Mouse (Mus musculus): ENCODE measurements around the gene Olfr975. TPM values are rescaled to one million over a fixed set of nuclear protein-coding genes. Genes with fewer than 3 reads are reported as not detected.
"Not testable (repeated sequence)": the region's sequence is repeated elsewhere in the genome, so short reads cannot be mapped to it uniquely, and the experiment has no call there.

Olfr975 gene
- polyA plus RNA-seq (2016; fragmentation: Nextera tagmentation; extraction: Ambion mirVana), result not detected in 2 replicates

DNA sequence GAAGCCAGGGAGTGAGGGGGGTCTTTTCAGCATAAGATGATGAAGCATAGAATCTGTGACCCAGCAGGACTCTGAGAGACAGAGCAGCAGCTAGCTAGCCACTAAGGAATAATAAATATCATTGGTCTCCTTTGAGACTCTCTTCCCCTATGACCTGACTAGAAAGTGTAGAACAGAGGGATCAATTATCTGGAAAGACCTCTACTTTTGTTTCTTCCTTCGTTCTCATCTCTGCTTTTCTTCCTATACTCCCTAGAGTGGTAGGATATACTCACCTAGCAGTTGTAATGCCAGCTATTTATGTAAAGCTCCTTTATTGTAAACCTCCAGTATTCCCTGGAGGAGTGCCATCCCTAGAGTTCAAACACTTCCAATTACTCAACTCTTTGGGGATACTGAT lies at the start of gene Olfr975:
Olfr975 (minus strand) TSS at position 101 of the 400 bp plus-strand sequence.
- Histone ChIP-seq H3K4me1 (replicated peaks) (no peaks in the 10 kb centered on the region), H3K27ac (ENCODE audit: poor library complexity, severe bottlenecking) (no peak within 1 kb of the TSS)
- 50% methylated on average over 1 of the region's 1 CpGs for WGBS

GRCm38 (mm10) chr9:39991813-39992212 lies 40.0 kb upstream of the Olfr975 start, which contains the start of gene Olfr978:
Gene Olfr978 (plus strand): TSS chr9:39992113.
- Histone ChIP-seq H3K36me3 (no peaks in the 10 kb centered on the region), H3K4me1 (replicated peaks) (no peaks in the 10 kb centered on the region), H3K27ac (ENCODE audit: poor library complexity, severe bottlenecking) (no peak within 1 kb of the TSS), H3K4me2 (no peak within 1 kb of the TSS), H3K27me3 (replicated peaks) (no peaks in the 10 kb centered on the region), H3K4me3 (no peak within 1 kb of the TSS), H3K9ac (no peak within 1 kb of the TSS), H3K9me3 (replicated peaks) (no peaks in the 10 kb centered on the region)
- ATAC-seq (ENCODE audit: insufficient number of reproducible peaks, low FRiP score), result no peak
- 71% methylated on average over 2 of the region's 2 CpGs for WGBS

More for the DNA sequence above, at the start of gene Olfr975:
- no peaks in the 10 kb centered on the region for H3K9me3 ChIP-seq (replicated peaks)
- H3K27me3 ChIP-seq (replicated peaks), result no peaks in the 10 kb centered on the region
- ATAC-seq (ENCODE audit: insufficient number of reproducible peaks, low FRiP score), result no peak
- H3K4me2 ChIP-seq, result no peak within 1 kb of the TSS
- no peak within 1 kb of the TSS for H3K9ac ChIP-seq
- no peak within 1 kb of the TSS for H3K4me3 ChIP-seq
- no peaks in the 10 kb centered on the region for H3K36me3 ChIP-seq

DNA sequence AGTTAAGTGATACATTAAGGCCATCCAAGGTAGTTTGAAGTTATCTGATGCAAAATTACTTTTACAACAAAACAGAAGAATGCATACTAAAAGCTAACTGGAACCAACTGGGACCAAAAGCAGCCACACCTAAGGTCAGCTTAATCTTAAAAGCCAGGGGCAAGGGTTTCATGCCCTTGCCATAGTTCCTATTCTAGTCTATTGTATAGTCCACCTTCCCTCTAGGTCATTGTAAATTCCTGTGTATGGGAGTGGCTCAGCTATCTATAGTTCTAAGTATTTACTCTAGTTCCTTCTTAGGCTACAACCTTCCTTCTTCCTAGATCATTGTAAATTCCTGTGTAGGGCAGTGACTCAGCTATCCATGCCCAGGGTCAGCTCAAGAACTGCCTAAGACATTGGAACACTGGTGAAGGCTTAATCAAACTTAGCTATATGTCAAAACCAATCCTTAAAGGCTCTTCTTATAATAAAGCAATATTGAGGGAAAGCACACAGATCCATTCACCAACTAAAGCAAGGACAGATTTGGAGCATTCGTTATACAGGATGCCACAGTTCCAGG lies 24.8 kb upstream of the Olfr975 start:
- H3K9ac ChIP-seq; H3K4me1 ChIP-seq (replicated peaks); H3K4me3 ChIP-seq; H3K27ac ChIP-seq (ENCODE audit: poor library complexity, severe bottlenecking); H3K9me3 ChIP-seq (replicated peaks); H3K4me2 ChIP-seq; ATAC-seq (ENCODE audit: insufficient number of reproducible peaks, low FRiP score); H3K27me3 ChIP-seq (replicated peaks); H3K36me3 ChIP-seq: not testable (repeated sequence)
- WGBS, result 68% methylated on average over 1 of the region's 1 CpGs

GRCm38 (mm10) chr9:39961033-39961432 lies 9.2 kb upstream of the Olfr975 start, which contains the start of gene Olfr976:
Gene Olfr976 (minus strand): TSS chr9:39961133.
- H3K27ac ChIP-seq (ENCODE audit: poor library complexity, severe bottlenecking); H3K27me3 ChIP-seq (replicated peaks); H3K36me3 ChIP-seq; H3K9ac ChIP-seq; H3K4me3 ChIP-seq; H3K4me1 ChIP-seq (replicated peaks); ATAC-seq (ENCODE audit: insufficient number of reproducible peaks, low FRiP score); H3K9me3 ChIP-seq (replicated peaks); H3K4me2 ChIP-seq: not testable (repeated sequence)
- WGBS, result 80% methylated on average over 8 of the region's 9 CpGs

DNA sequence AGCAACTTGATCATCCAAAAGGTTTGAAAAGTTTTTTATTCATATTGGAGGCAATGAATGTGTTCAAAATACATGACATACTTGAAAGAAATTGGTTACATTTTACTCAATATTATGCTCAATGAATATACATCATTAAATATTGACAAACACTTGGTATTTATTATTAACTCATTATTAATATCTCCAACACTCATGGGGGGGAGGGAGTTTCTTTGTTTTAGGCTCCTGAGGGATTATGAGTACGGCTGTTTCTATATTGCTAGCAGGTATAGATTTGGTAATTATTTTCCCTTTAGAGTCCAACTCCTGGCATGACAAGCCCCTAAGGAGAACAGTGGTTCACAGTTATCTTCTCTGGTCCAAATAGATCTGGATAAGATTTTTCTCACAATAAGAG lies 14.6 kb downstream of the Olfr975 start, which contains the start of gene Olfr974:
Olfr974 (plus strand) TSS at position 301 of the 400 bp plus-strand sequence.
- 83% methylated on average over 1 of the region's 1 CpGs for WGBS
- Histone ChIP-seq H3K36me3 (no peaks in the 10 kb centered on the region), H3K9ac (no peak within 1 kb of the TSS), H3K27ac (ENCODE audit: poor library complexity, severe bottlenecking) (no peak within 1 kb of the TSS), H3K4me3 (no peak within 1 kb of the TSS), H3K9me3 (replicated peaks) (no peaks in the 10 kb centered on the region), H3K27me3 (replicated peaks) (no peaks in the 10 kb centered on the region), H3K4me2 (no peak within 1 kb of the TSS), H3K4me1 (replicated peaks) (no peaks in the 10 kb centered on the region)
- no peak for ATAC-seq (ENCODE audit: insufficient number of reproducible peaks, low FRiP score)

DNA sequence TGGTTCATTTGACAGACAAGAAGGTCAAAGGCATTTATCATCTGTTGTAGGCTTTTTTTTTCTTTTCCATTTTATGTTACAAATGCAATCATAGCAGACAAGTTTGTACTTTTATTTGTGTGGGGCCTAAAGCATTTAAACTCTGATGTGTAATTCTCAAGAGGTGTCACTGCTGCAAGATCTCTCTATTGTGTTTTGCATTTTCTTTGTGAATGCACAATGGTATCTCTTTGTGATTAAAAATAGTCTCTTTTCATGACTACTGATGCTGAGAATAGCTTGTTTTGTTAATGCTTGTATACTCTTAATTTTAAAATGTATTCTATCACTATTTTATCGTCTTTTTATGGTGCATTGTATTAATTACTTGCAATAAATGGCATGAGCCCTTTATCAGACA lies 23.0 kb downstream of the Olfr975 start:
- H3K27ac ChIP-seq (ENCODE audit: poor library complexity, severe bottlenecking); ATAC-seq (ENCODE audit: insufficient number of reproducible peaks, low FRiP score); H3K4me3 ChIP-seq; H3K4me1 ChIP-seq (replicated peaks); H3K27me3 ChIP-seq (replicated peaks); H3K4me2 ChIP-seq; H3K9ac ChIP-seq; H3K36me3 ChIP-seq; H3K9me3 ChIP-seq (replicated peaks): not testable (repeated sequence)
- 57% methylated on average over 1 of the region's 1 CpGs for WGBS

GRCm38 (mm10) chr9:39927975-39928836 lies 23.6 kb downstream of the Olfr975 start:
- not testable (repeated sequence) for H3K4me1 ChIP-seq (replicated peaks); H3K9ac ChIP-seq; H3K27ac ChIP-seq (ENCODE audit: poor library complexity, severe bottlenecking); H3K9me3 ChIP-seq (replicated peaks); H3K4me2 ChIP-seq; H3K36me3 ChIP-seq; ATAC-seq (ENCODE audit: insufficient number of reproducible peaks, low FRiP score); H3K27me3 ChIP-seq (replicated peaks); H3K4me3 ChIP-seq
- no CpG with 5 or more reads among the region's 4 CpGs for WGBS

- Histone ChIP-seq H3K27me3 (replicated peaks) (no peaks in the 10 kb centered on the region), H3K9me3 (replicated peaks) (no peaks in the 10 kb centered on the region), H3K9ac (no peak overlapping the region), H3K36me3 (no peaks in the 10 kb centered on the region), H3K27ac (ENCODE audit: poor library complexity, severe bottlenecking) (no peak overlapping the region), H3K4me2 (no peak overlapping the region), H3K4me1 (replicated peaks) (no peaks in the 10 kb centered on the region), H3K4me3 (no peak overlapping the region)
- ATAC-seq (ENCODE audit: insufficient number of reproducible peaks, low FRiP score), result no peak
- WGBS, result 76% methylated on average over 3 of the region's 3 CpGs
These were observed 41.9 kb downstream of the Olfr975 start for GRCm38 (mm10) chr9:39909939-39910338.

GRCm38 (mm10) chr9:39907036-39907435 lies 44.8 kb downstream of the Olfr975 start, which contains the start of gene Olfr229:
Gene Olfr229 (plus strand): TSS chr9:39907336.
- WGBS, result 58% methylated on average over 2 of the region's 2 CpGs
- no peaks in the 10 kb centered on the region for H3K36me3 ChIP-seq
- no peaks in the 10 kb centered on the region for H3K4me1 ChIP-seq (replicated peaks)
- H3K9me3 ChIP-seq (replicated peaks), result no peaks in the 10 kb centered on the region
- H3K27ac ChIP-seq (ENCODE audit: poor library complexity, severe bottlenecking), result no peak within 1 kb of the TSS
- no peak within 1 kb of the TSS for H3K4me2 ChIP-seq
- H3K27me3 ChIP-seq (replicated peaks), result no peaks in the 10 kb centered on the region
- no peak for ATAC-seq (ENCODE audit: insufficient number of reproducible peaks, low FRiP score)
- no peak within 1 kb of the TSS for H3K9ac ChIP-seq
- no peak within 1 kb of the TSS for H3K4me3 ChIP-seq

DNA sequence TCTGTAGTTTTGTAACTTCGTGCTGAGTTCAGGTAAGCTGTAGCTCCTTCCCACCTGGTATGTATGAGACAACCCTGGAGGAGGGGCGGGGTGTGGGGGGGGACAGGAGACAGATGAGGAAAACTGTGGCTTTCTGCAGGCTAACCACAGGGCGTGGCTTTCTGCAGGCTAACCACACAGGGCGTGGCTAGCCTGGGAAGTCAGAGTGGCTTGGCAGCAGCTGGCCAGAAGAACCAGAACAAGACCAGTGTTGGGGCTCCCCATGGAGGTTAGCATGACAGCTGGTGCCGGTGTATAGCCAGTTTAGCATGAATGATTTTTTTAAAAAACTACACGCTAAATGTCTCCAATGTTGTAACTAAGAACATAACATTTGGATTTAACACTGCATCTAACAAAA lies 46.7 kb downstream of the Olfr975 start:
- Histone ChIP-seq H3K4me3 (no peak overlapping the region), H3K4me1 (replicated peaks) (no peaks in the 10 kb centered on the region), H3K27ac (ENCODE audit: poor library complexity, severe bottlenecking) (no peak overlapping the region), H3K27me3 (replicated peaks) (no peaks in the 10 kb centered on the region), H3K4me2 (no peak overlapping the region), H3K36me3 (no peaks in the 10 kb centered on the region), H3K9me3 (replicated peaks) (no peaks in the 10 kb centered on the region), H3K9ac (no peak overlapping the region)
- no peak for ATAC-seq (ENCODE audit: insufficient number of reproducible peaks, low FRiP score)
- WGBS, result 70% methylated on average over 6 of the region's 6 CpGs

All from heart, embryonic 12.5 days (tissue).